Mouse (Mus musculus) CH12.LX (cell line): ENCODE data around the gene B4galt1. TPM values are rescaled to one million over a fixed set of nuclear protein-coding genes. Genes with fewer than 3 reads are reported as not detected.

Experiments
- DNase-seq: peaks from one replicate; pipeline ENCODE4 v3.0.0-alpha.2; 2013; ENCODE audit errors: extremely low read depth
- H3K27ac ChIP-seq: 2 replicates; pipeline ENCODE4 v1.5.1; 2012; ENCODE audit warnings: low read depth, mild to moderate bottlenecking, control low read depth, moderate library complexity; ENCODE audit not compliant: insufficient read depth
- H3K27me3 ChIP-seq: replicated peaks from 2 replicates; pipeline ENCODE3; 2012; ENCODE audit warnings: inconsistent platforms
- H3K36me3 ChIP-seq, 2 experiments: replicated peaks in 1 of 2; 2 replicates each; pipeline versions ENCODE3 to v1.6.1; 2012; ENCODE audit warnings: inconsistent platforms in 1 of 2, low read length in 1 of 2, mild to moderate bottlenecking in 1 of 2, mixed read lengths in 1 of 2, moderate library complexity in 1 of 2; ENCODE audit not compliant: control insufficient read depth in 1 of 2, insufficient read depth in 1 of 2
- H3K4me1 ChIP-seq, 2 experiments: 2 replicates each; pipeline ENCODE4 v1.6.1; 2012; ENCODE audit warnings: inconsistent platforms in 1 of 2, moderate library complexity in 1 of 2; ENCODE audit not compliant: insufficient read depth in 2 of 2, control insufficient read depth in 1 of 2
- H3K4me2 ChIP-seq: 2 replicates; pipeline ENCODE4 v1.6.1; 2012; ENCODE audit warnings: low read depth, mild to moderate bottlenecking, control low read depth; ENCODE audit not compliant: poor library complexity, insufficient read depth, severe bottlenecking
- H3K4me3 ChIP-seq, 3 experiments: fragments of 150-350 bp in 1 of 3; sonication (generic) in 1 of 3; replicated peaks in 1 of 3; 2 replicates each; pipeline versions ENCODE3 to v1.5.1; 2011 to 2012; ENCODE audit warnings: low read depth in 2 of 3, low read length in 2 of 3, mild to moderate bottlenecking in 2 of 3, moderate library complexity in 2 of 3, control low read depth in 1 of 3, improper control_type of control experiment in 1 of 3, inconsistent platforms in 1 of 3, mixed read lengths in 1 of 3; ENCODE audit not compliant: poor library complexity in 1 of 3
- H3K79me2 ChIP-seq: replicated peaks from 2 replicates; pipeline ENCODE4 v1.6.1; 2012; ENCODE audit warnings: mild to moderate bottlenecking, moderate library complexity; ENCODE audit not compliant: control insufficient read depth, poor library complexity, insufficient read depth, severe bottlenecking; ENCODE audit errors: extremely low read depth
- H3K9ac ChIP-seq: 2 replicates; pipeline ENCODE4 v1.6.1; 2012; ENCODE audit warnings: low read depth, mild to moderate bottlenecking, control low read depth, moderate library complexity; ENCODE audit not compliant: insufficient read depth
- H3K9me3 ChIP-seq: replicated peaks from 2 replicates; pipeline ENCODE3; 2012; ENCODE audit warnings: low read length, inconsistent platforms, mixed read lengths
- BHLHE40 ChIP-seq: IDR thresholded peaks from 2 replicates; pipeline ENCODE4 v1.6.1; 2011; ENCODE audit warnings: mild to moderate bottlenecking, low read depth, low read length, improper control_type of control experiment
- CTCF ChIP-seq, 2 experiments: IDR thresholded peaks in 1 of 2; conservative IDR thresholded peaks in 1 of 2; 2 replicates each; pipeline ENCODE4 v1.5.1; 2011 to 2012; ENCODE audit warnings: low read depth in 2 of 2, low read length in 2 of 2, improper control_type of control experiment in 1 of 2, inconsistent platforms in 1 of 2, mild to moderate bottlenecking in 1 of 2, moderate library complexity in 1 of 2
- E2F4 ChIP-seq: IDR thresholded peaks from 2 replicates; pipeline ENCODE4 v1.6.1; 2011; ENCODE audit warnings: low read depth, low read length, improper control_type of control experiment; ENCODE audit not compliant: insufficient replicate concordance
- ELF1 ChIP-seq: IDR thresholded peaks from 2 replicates; pipeline ENCODE4 v1.6.1; 2014; ENCODE audit warnings: low read depth, mild to moderate bottlenecking, inconsistent platforms, low read length, improper control_type of control experiment
- EP300 ChIP-seq: IDR thresholded peaks from 2 replicates; pipeline ENCODE4 v1.6.1; 2011; ENCODE audit warnings: low read length, improper control_type of control experiment
- ETS1 ChIP-seq: conservative IDR thresholded peaks from 2 replicates; pipeline ENCODE4 v1.6.1; 2012; ENCODE audit warnings: low read depth, mild to moderate bottlenecking, inconsistent platforms, low read length, improper control_type of control experiment, moderate library complexity
- IRF4 ChIP-seq: IDR thresholded peaks from 2 replicates; pipeline ENCODE4 v1.6.1; 2014; ENCODE audit warnings: low read depth, mild to moderate bottlenecking, inconsistent platforms, low read length, improper control_type of control experiment
- JUND ChIP-seq: conservative IDR thresholded peaks from 2 replicates; pipeline ENCODE4 v1.6.1; 2011; ENCODE audit warnings: low read depth, low read length, improper control_type of control experiment
- MAX ChIP-seq: IDR thresholded peaks from 2 replicates; pipeline ENCODE4 v1.6.1; 2011; ENCODE audit warnings: low read length, improper control_type of control experiment
- MAZ ChIP-seq: IDR thresholded peaks from 2 replicates; pipeline ENCODE4 v1.6.1; 2012; ENCODE audit warnings: low read depth, mild to moderate bottlenecking, inconsistent platforms, low read length, improper control_type of control experiment, moderate library complexity
- MEF2A ChIP-seq: IDR thresholded peaks from 2 replicates; pipeline ENCODE4 v1.6.1; 2014; ENCODE audit warnings: low read depth, mild to moderate bottlenecking, inconsistent platforms, low read length, improper control_type of control experiment, borderline replicate concordance
- MXI1 ChIP-seq: IDR thresholded peaks from 2 replicates; pipeline ENCODE4 v1.6.1; 2011; ENCODE audit warnings: mild to moderate bottlenecking, low read depth, low read length, improper control_type of control experiment
- MYC ChIP-seq: IDR thresholded peaks from 2 replicates; pipeline ENCODE4 v1.6.1; 2011; ENCODE audit warnings: low read depth, mild to moderate bottlenecking, improper control_type of control experiment, low read length
- NRF1 ChIP-seq: IDR thresholded peaks from 2 replicates; pipeline ENCODE4 v1.6.1; 2014; ENCODE audit warnings: low read depth, mild to moderate bottlenecking, inconsistent platforms, low read length, improper control_type of control experiment, moderate library complexity
- POLR2A ChIP-seq: IDR thresholded peaks from 2 replicates; pipeline ENCODE4 v1.6.1; 2011; ENCODE audit warnings: low read depth, mild to moderate bottlenecking, improper control_type of control experiment, low read length
- TBP ChIP-seq: conservative IDR thresholded peaks from 2 replicates; pipeline ENCODE4 v1.6.1; 2011; ENCODE audit warnings: low read depth, low read length, improper control_type of control experiment
- TCF12 ChIP-seq: IDR thresholded peaks from 2 replicates; pipeline ENCODE4 v1.6.1; 2014; ENCODE audit warnings: low read depth, mild to moderate bottlenecking, inconsistent platforms, low read length, improper control_type of control experiment
- USF1 ChIP-seq: IDR thresholded peaks from 2 replicates; pipeline ENCODE4 v1.6.1; 2014; ENCODE audit warnings: low read depth, mild to moderate bottlenecking, inconsistent platforms, low read length, improper control_type of control experiment
- USF2 ChIP-seq: conservative IDR thresholded peaks from 2 replicates; pipeline ENCODE4 v1.6.1; 2011; ENCODE audit warnings: low read depth, low read length, improper control_type of control experiment
- dilution Hi-C: fragments of 300-500 bp; cut with MboI; formaldehyde crosslinking; loops from 2 replicates; pipeline ENCODE4 v1.14.3; 2020; ENCODE audit warnings: low sequenced_read_pairs; ENCODE audit not compliant: extremely low pct_unique_long_range_greater_than_20kb, extremely low pct_ligation_motif_present
- in situ Hi-C: fragments of 300-500 bp; cut with MboI; formaldehyde crosslinking; loops from 3 replicates; pipeline ENCODE4 v1.14.3; 2019; ENCODE audit warnings: low sequenced_read_pairs, low pct_ligation_motif_present, low pct_unique_long_range_greater_than_20kb, mixed read lengths
- polyA plus RNA-seq: library from polyadenylated mRNA; unstranded; fragments of >175 nt; gene quantifications from 2 replicates; pipeline ENCODE4 v1.2.1, GENCODE M21; 2012; ENCODE audit warnings: low read depth; ENCODE audit not compliant: insufficient read length
- total RNA-seq, 2 experiments: library from RNA; depleted of rRNA; stranded (reverse); fragments of 300-350 nt in 1 of 2; fragments of >200 nt in 1 of 2; gene quantifications; 2 replicates each; pipeline ENCODE4 v1.2.3; 2012 to 2014

B4galt1 gene
- total and polyA plus RNA-seq, 3 experiments: 46.6 to 80.2 (median 66.6) TPM

DNA sequence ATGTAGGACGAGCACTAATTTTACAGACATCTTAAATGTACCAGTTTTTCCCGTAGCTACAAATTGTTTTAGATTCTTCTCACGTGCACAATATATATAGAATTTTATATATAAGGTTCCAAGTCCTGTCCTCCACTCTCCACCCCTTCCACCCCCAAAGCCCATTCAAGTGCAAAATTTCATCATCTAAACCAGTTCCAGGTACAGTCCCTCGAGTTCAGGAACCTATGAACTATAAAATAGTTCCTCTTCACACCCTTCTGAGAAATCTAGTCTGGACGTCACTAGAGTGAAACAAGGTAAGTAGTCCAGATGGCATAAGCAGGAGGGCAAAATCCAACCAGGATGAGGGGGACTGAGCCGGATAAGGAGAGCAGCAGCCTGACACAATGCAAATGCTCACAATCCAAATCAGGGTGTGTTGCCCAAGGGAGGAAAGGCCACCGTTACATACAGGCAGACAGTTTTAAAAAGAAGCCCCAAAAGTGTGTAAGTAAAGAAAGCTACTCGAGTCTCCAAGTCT lies 4.1 kb upstream of the B4galt1 start:
- Histone ChIP-seq H3K27me3 (no peaks in the 10 kb centered on the region), H3K9ac (no peak overlapping the region), H3K4me3 (no peak overlapping the region), H3K36me3 (no peaks in the 10 kb centered on the region), H3K4me1 (peaks cover 8 to 41% of the 10 kb centered on the region in 2 experiments), H3K27ac (no peak overlapping the region), H3K4me2 (no peak overlapping the region; the same call in 1 of the 2 replicates)
- no peak for DNase-seq
- dilution Hi-C loops (no loop called here), in situ Hi-C loops (no loop called here)
- TF ChIP-seq JUND (no peak), USF1 (no peak), POLR2A (no peak), MEF2A (no peak), NRF1 (no peak), MAX (no peak), BHLHE40 (peak; percentile 54), TCF12 (no peak), ELF1 (0 out of 2 replicates have a peak, but pooled peaks have one; percentile 23), EP300 (peak; percentile 27; the same call in 1 of the 2 replicates), CTCF (conservative IDR thresholded peaks at IDR 0.05 in 1 of 2, IDR thresholded peaks at IDR 0.05 in 1 of 2; ENCODE audit: low read depth in 2 of 2, low read length in 2 of 2) (no peak), MAZ (peak; percentile 57; the same call in 1 of the 2 replicates), ETS1 (peak; percentile 27; the same call in 1 of the 2 replicates)
- TF ChIP-seq, all 38 proteins: peak for 5
- Histone ChIP-seq H3K9me3 (no peaks in the 10 kb centered on the region), H3K79me2 (peaks cover under 1% of the 10 kb centered on the region; the same call in 1 of the 2 replicates)

GRCm38 (mm10) chr4:40856571-40856970 lies 2.8 kb upstream of the B4galt1 start:
- H3K27ac ChIP-seq: no peak overlapping the region
- dilution Hi-C loops (no loop called here), in situ Hi-C loops (no loop called here)
- H3K4me1 ChIP-seq: peaks cover 8 to 41% of the 10 kb centered on the region in 2 experiments
- no peak for TF ChIP-seq ETS1
- no peak for TF ChIP-seq TBP
- no peak for TF ChIP-seq MXI1
- TF ChIP-seq TCF12: no peak
- TF ChIP-seq E2F4: no peak
- no peak for TF ChIP-seq USF2
- TF ChIP-seq MAZ: no peak
- TF ChIP-seq MYC: no peak
- TF ChIP-seq IRF4: no peak
- no peak for TF ChIP-seq ELF1
- no peak overlapping the region for H3K9ac ChIP-seq
- no peaks in the 10 kb centered on the region for H3K36me3 ChIP-seq
- H3K79me2 ChIP-seq: peaks cover 12% of the 10 kb centered on the region
- no peaks in the 10 kb centered on the region for H3K9me3 ChIP-seq
- H3K27me3 ChIP-seq: no peaks in the 10 kb centered on the region
- H3K4me2 ChIP-seq: no peak overlapping the region
- H3K4me3 ChIP-seq: no peak overlapping the region
- DNase-seq: no peak
